Mouse (Mus musculus): ENCODE data around the gene Lgr4. TPM values are rescaled to one million over a fixed set of nuclear protein-coding genes. Genes with fewer than 3 reads are reported as not detected.

The Lgr4 gene
- total RNA-seq, 1 experiment from 2014 or later = 1.9 TPM

- no peak for ATAC-seq (replicated peaks; ENCODE audit: low read depth, poor library complexity, severe bottlenecking)
These were observed 27.5 kb downstream of the Lgr4 start for GRCm38 (mm10) chr2:109944995-109945394.

GRCm38 (mm10) chr2:109945532-109945931, 28.1 kb downstream of the Lgr4 start:
- ATAC-seq (replicated peaks; ENCODE audit: low read depth, poor library complexity, severe bottlenecking) = no peak

- ATAC-seq (replicated peaks; ENCODE audit: low read depth, poor library complexity, severe bottlenecking) = no peak
These were observed 29.0 kb downstream of the Lgr4 start for GRCm38 (mm10) chr2:109946426-109946825.

GRCm38 (mm10) chr2:109949519-109949918, 32.1 kb downstream of the Lgr4 start:
- ATAC-seq (replicated peaks; ENCODE audit: low read depth, poor library complexity, severe bottlenecking) = no peak

GRCm38 (mm10) chr2:109950311-109950710, 32.9 kb downstream of the Lgr4 start:
- no peak for ATAC-seq (replicated peaks; ENCODE audit: low read depth, poor library complexity, severe bottlenecking)

- no peak for ATAC-seq (replicated peaks; ENCODE audit: low read depth, poor library complexity, severe bottlenecking)
These were observed 33.6 kb downstream of the Lgr4 start for GRCm38 (mm10) chr2:109951050-109951449.

- peak; percentile 73 for ATAC-seq (replicated peaks; ENCODE audit: low read depth, poor library complexity, severe bottlenecking)
These were observed 35.7 kb downstream of the Lgr4 start for GRCm38 (mm10) chr2:109953048-109953717.

GRCm38 (mm10) chr2:109953893-109954292, 36.4 kb downstream of the Lgr4 start:
- ATAC-seq (replicated peaks; ENCODE audit: low read depth, poor library complexity, severe bottlenecking) = peak; percentile 76

- ATAC-seq (replicated peaks; ENCODE audit: low read depth, poor library complexity, severe bottlenecking) = no peak
These were observed 37.6 kb downstream of the Lgr4 start for GRCm38 (mm10) chr2:109955060-109955459.

- no peak for ATAC-seq (replicated peaks; ENCODE audit: low read depth, poor library complexity, severe bottlenecking)
These were observed 38.5 kb downstream of the Lgr4 start for GRCm38 (mm10) chr2:109955910-109956309.

GRCm38 (mm10) chr2:109956785-109957184, 39.3 kb downstream of the Lgr4 start:
- no peak for ATAC-seq (replicated peaks; ENCODE audit: low read depth, poor library complexity, severe bottlenecking)

GRCm38 (mm10) chr2:109958692-109959406, 41.4 kb downstream of the Lgr4 start:
- ATAC-seq (replicated peaks; ENCODE audit: low read depth, poor library complexity, severe bottlenecking) = peak; percentile 92

GRCm38 (mm10) chr2:109959407-109960075, 42.1 kb downstream of the Lgr4 start:
- peak; percentile 7; the same call in 1 of the 2 replicates for ATAC-seq (replicated peaks; ENCODE audit: low read depth, poor library complexity, severe bottlenecking)

- no peak for ATAC-seq (replicated peaks; ENCODE audit: low read depth, poor library complexity, severe bottlenecking)
These were observed 42.8 kb downstream of the Lgr4 start for GRCm38 (mm10) chr2:109960246-109960645.

- no peak for ATAC-seq (replicated peaks; ENCODE audit: low read depth, poor library complexity, severe bottlenecking)
These were observed 43.7 kb downstream of the Lgr4 start for GRCm38 (mm10) chr2:109961174-109961573.

- ATAC-seq (replicated peaks; ENCODE audit: low read depth, poor library complexity, severe bottlenecking) = no peak
These were observed 46.3 kb downstream of the Lgr4 start for GRCm38 (mm10) chr2:109963591-109964258.

GRCm38 (mm10) chr2:109965753-109966420, 48.4 kb downstream of the Lgr4 start:
- no peak for ATAC-seq (replicated peaks; ENCODE audit: low read depth, poor library complexity, severe bottlenecking)

- no peak for ATAC-seq (replicated peaks; ENCODE audit: low read depth, poor library complexity, severe bottlenecking)
These were observed 49.4 kb downstream of the Lgr4 start for GRCm38 (mm10) chr2:109966863-109967262.

GRCm38 (mm10) chr2:109969381-109969780, 51.9 kb downstream of the Lgr4 start:
- ATAC-seq (replicated peaks; ENCODE audit: low read depth, poor library complexity, severe bottlenecking) = no peak

- no peak for ATAC-seq (replicated peaks; ENCODE audit: low read depth, poor library complexity, severe bottlenecking)
These were observed 52.6 kb downstream of the Lgr4 start for GRCm38 (mm10) chr2:109969926-109970532.

Measured in common myeloid progenitor, adult 5-6 weeks (primary cell).